ENCODE assay signal across 18 mouse cellular contexts in the genomic region with DNA sequence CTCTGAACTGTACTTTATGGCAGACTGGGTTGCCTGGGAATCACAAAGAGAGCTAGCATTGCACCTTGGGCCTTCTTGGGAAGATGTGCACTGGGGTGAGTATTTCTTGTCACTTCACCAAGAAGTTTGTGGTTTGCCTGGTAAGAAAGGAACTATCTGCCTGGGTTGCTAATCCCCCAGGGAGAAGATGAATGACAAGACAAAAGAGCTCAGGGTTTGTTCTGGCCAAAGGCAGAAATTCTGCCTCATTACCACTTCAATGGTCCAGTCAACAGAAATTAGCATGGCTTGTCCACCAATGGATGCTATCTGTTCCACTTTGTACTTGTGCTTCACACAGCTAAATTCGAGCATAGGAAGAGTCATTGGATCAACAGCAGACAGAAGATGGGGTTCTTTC.
DNase-seq lines count a peak whose midpoint lies in the region; ATAC-seq and TF ChIP-seq lines count a peak whose summit lies in the region.
"Had no signal": no experiment of that assay in that cellular context is flagged by ENCODE, and none has a peak within 500 bp of the region (broad histone marks: within the 10 kb centered on the region; RNA-seq: fewer than 3 reads in every experiment).

No protein-coding gene starts in this region.

- no peaks in the 10 kb centered on the region for H3K27me3 ChIP-seq in forebrain, embryonic 10.5 days (ENCODE audit: poor library complexity, severe bottlenecking)
- no peaks in the 10 kb centered on the region for H3K27me3 ChIP-seq in forebrain, embryonic 11.5 days (ENCODE audit: control insufficient read depth, insufficient read depth, low read length)
- H3K27me3 ChIP-seq in hindbrain, embryonic 10.5 days (ENCODE audit: insufficient read depth, poor library complexity, severe bottlenecking): no peaks in the 10 kb centered on the region
- no peaks in the 10 kb centered on the region for H3K27me3 ChIP-seq in midbrain, embryonic 13.5 days
- H3K27me3 ChIP-seq: embryonic facial prominence, embryonic 12.5 days; heart, embryonic 15.5 days; liver, embryonic 13.5 days; stomach, embryonic 15.5 days had no signal

- DNase-seq in forebrain, embryonic 10.5 days (ENCODE audit: extremely low spot score, low spot score): no peak
- no peak for DNase-seq in forebrain, embryonic 11.5 days (ENCODE audit: low spot score)
- peak; percentile 13 for DNase-seq in ES-E14 (ENCODE audit: low read depth, low spot score)
- peak; percentile 15 for DNase-seq in hindbrain, embryonic 10.5 days (ENCODE audit: low spot score)
- DNase-seq in yolk sac, embryonic 10.5 days (ENCODE audit: low spot score): no peak
- no peak for DNase-seq in urinary bladder, postnatal 4 days (ENCODE audit: low spot score in 2 of 2)
- no peak for DNase-seq in left cerebral cortex, adult 11 months (ENCODE audit: low spot score)
- DNase-seq: adrenal gland, postnatal 14 days; heart, adult 11 months; kidney, adult 2 months; layer of hippocampus, postnatal 36 days; liver, embryonic 13.5 days; right cerebral cortex, adult 18-20 months; thymus, postnatal 14 days had no signal

- peaks cover 9% of the 10 kb centered on the region for H3K4me1 ChIP-seq in forebrain, embryonic 10.5 days
- H3K4me1 ChIP-seq in forebrain, embryonic 11.5 days (replicated peaks; ENCODE audit: control insufficient read depth, insufficient read depth, low read length): no peaks in the 10 kb centered on the region
- no peaks in the 10 kb centered on the region for H3K4me1 ChIP-seq in ES-E14 (ENCODE audit: control insufficient read depth in 2 of 2, insufficient read depth in 2 of 2, low read length in 2 of 2, poor library complexity in 1 of 2)
- peaks cover 13% of the 10 kb centered on the region for H3K4me1 ChIP-seq in hindbrain, embryonic 10.5 days (replicated peaks)
- peaks cover 11% of the 10 kb centered on the region for H3K4me1 ChIP-seq in midbrain, embryonic 13.5 days (replicated peaks)
- H3K4me1 ChIP-seq: embryonic facial prominence, embryonic 12.5 days; heart, embryonic 15.5 days; liver, embryonic 13.5 days; stomach, embryonic 15.5 days had no signal

- H3K4me2 ChIP-seq in forebrain, embryonic 11.5 days (ENCODE audit: low read depth, low read length, severe bottlenecking): no peak overlapping the region
- H3K4me2 ChIP-seq in midbrain, embryonic 13.5 days (replicated peaks): no peak overlapping the region
- H3K4me2 ChIP-seq: embryonic facial prominence, embryonic 12.5 days; heart, embryonic 15.5 days; liver, embryonic 13.5 days; stomach, embryonic 15.5 days had no signal

- H3K9me3 ChIP-seq in forebrain, embryonic 10.5 days: no peaks in the 10 kb centered on the region
- H3K9me3 ChIP-seq in forebrain, embryonic 11.5 days (ENCODE audit: control insufficient read depth, low read length): no peaks in the 10 kb centered on the region
- H3K9me3 ChIP-seq in ES-E14 (ENCODE audit: control insufficient read depth, insufficient read depth, low read depth, low read length): no peaks in the 10 kb centered on the region
- H3K9me3 ChIP-seq in hindbrain, embryonic 10.5 days: no peaks in the 10 kb centered on the region
- H3K9me3 ChIP-seq in midbrain, embryonic 13.5 days: no peaks in the 10 kb centered on the region
- H3K9me3 ChIP-seq: embryonic facial prominence, embryonic 12.5 days; heart, embryonic 15.5 days; stomach, embryonic 15.5 days had no signal

- WGBS in forebrain, embryonic 10.5 days: 38% methylated on average over 1 of the region's 1 CpGs
- 46% methylated on average over 1 of the region's 1 CpGs for WGBS in forebrain, embryonic 11.5 days
- 30% methylated on average over 1 of the region's 1 CpGs for WGBS in hindbrain, embryonic 10.5 days
- 11% methylated on average over 1 of the region's 1 CpGs for WGBS in midbrain, embryonic 13.5 days

- H3K9ac ChIP-seq in forebrain, embryonic 11.5 days (ENCODE audit: low read length): no peak overlapping the region
- no peak overlapping the region for H3K9ac ChIP-seq in ES-E14 (ENCODE audit: insufficient read depth, low read depth, low read length, poor library complexity, severe bottlenecking)
- H3K9ac ChIP-seq in midbrain, embryonic 13.5 days (replicated peaks): no peak overlapping the region
- H3K9ac ChIP-seq: embryonic facial prominence, embryonic 12.5 days; heart, embryonic 15.5 days; liver, embryonic 13.5 days; stomach, embryonic 15.5 days had no signal

- peak overlapping the region; percentile 51; the same call in 1 of the 2 replicates for H3K27ac ChIP-seq in forebrain, embryonic 10.5 days
- no peak overlapping the region for H3K27ac ChIP-seq in forebrain, embryonic 11.5 days (ENCODE audit: low read depth, low read length)
- H3K27ac ChIP-seq in ES-E14 (ENCODE audit: insufficient read depth, low read depth, low read length, poor library complexity, severe bottlenecking): no peak overlapping the region
- H3K27ac ChIP-seq in hindbrain, embryonic 10.5 days: peak overlapping the region; percentile 56; the same call in 1 of the 2 replicates
- no peak overlapping the region for H3K27ac ChIP-seq in midbrain, embryonic 13.5 days
- H3K27ac ChIP-seq: embryonic facial prominence, embryonic 12.5 days; heart, embryonic 15.5 days; liver, embryonic 13.5 days; stomach, embryonic 15.5 days had no signal

- in situ Hi-C loops in ES-E14 (cut with MboI; ENCODE audit: low sequenced_read_pairs in 2 of 2, unreplicated experiment in 2 of 2): no loop called here

- H3K36me3 ChIP-seq in forebrain, embryonic 10.5 days (replicated peaks): no peaks in the 10 kb centered on the region
- H3K36me3 ChIP-seq in forebrain, embryonic 11.5 days (ENCODE audit: control insufficient read depth, insufficient read depth, low read length): no peaks in the 10 kb centered on the region
- H3K36me3 ChIP-seq in ES-E14 (ENCODE audit: control insufficient read depth, insufficient read depth, low read length, poor library complexity, severe bottlenecking): no peaks in the 10 kb centered on the region
- no peaks in the 10 kb centered on the region for H3K36me3 ChIP-seq in hindbrain, embryonic 10.5 days
- H3K36me3 ChIP-seq in midbrain, embryonic 13.5 days: no peaks in the 10 kb centered on the region
- H3K36me3 ChIP-seq: embryonic facial prominence, embryonic 12.5 days; heart, embryonic 15.5 days; liver, embryonic 13.5 days; stomach, embryonic 15.5 days had no signal

- no peak overlapping the region for H3K4me3 ChIP-seq in forebrain, embryonic 10.5 days
- no peak overlapping the region for H3K4me3 ChIP-seq in forebrain, embryonic 11.5 days (ENCODE audit: low read depth, low read length)
- no peak overlapping the region for H3K4me3 ChIP-seq in ES-E14 (ENCODE audit: insufficient read depth in 1 of 2, low read depth in 1 of 2, low read length in 2 of 2, poor library complexity in 1 of 2, severe bottlenecking in 1 of 2)
- no peak overlapping the region for H3K4me3 ChIP-seq in hindbrain, embryonic 10.5 days
- no peak overlapping the region for H3K4me3 ChIP-seq in midbrain, embryonic 13.5 days (replicated peaks)
- H3K4me3 ChIP-seq: embryonic facial prominence, embryonic 12.5 days; heart, embryonic 15.5 days; liver, embryonic 13.5 days; stomach, embryonic 15.5 days had no signal

- ATAC-seq in forebrain, embryonic 11.5 days (replicated peaks; ENCODE audit: low FRiP score): no peak
- peak; percentile 75 for ATAC-seq in midbrain, embryonic 13.5 days

TF ChIP-seq in ES-E14, 5 proteins besides CTCF, POLR2A, EP300 and RAD21:
- no peak for TF ChIP-seq HCFC1 (IDR thresholded peaks at IDR 0.05; ENCODE audit: borderline replicate concordance, insufficient read depth, low read length)
- no peak for TF ChIP-seq MAFK (IDR thresholded peaks at IDR 0.05; ENCODE audit: insufficient read depth, low read depth, low read length)

Comparison
In these comparisons a context has a peak if more than half of its experiments do, and no peak if none do; other contexts are left out.
1. H3K27ac ChIP-seq: peak in forebrain, embryonic 10.5 days (single experiment) and hindbrain, embryonic 10.5 days (single experiment); none in forebrain, embryonic 11.5 days (single experiment), ES-E14 (single experiment) and midbrain, embryonic 13.5 days (single experiment).
2. DNase-seq: peak in ES-E14 (single experiment) and hindbrain, embryonic 10.5 days (single experiment); none in forebrain, embryonic 10.5 days (single experiment), forebrain, embryonic 11.5 days (single experiment), yolk sac, embryonic 10.5 days (single experiment), urinary bladder, postnatal 4 days (0 of 2) and left cerebral cortex, adult 11 months (single experiment).